Mouse (Mus musculus): ENCODE measurements around the gene Smad3. TPM values are rescaled to one million over a fixed set of nuclear protein-coding genes. Genes with fewer than 3 reads are reported as not detected.
A peak's percentile ranks its signal among the peaks of the same experiment; 100 is the strongest.

Smad3 gene
- polyA plus RNA-seq, 1 experiment from 2014 or later: 21.7 TPM

- H3K4me1 ChIP-seq: peaks cover 36% of the 10 kb centered on the region
- no peaks in the 10 kb centered on the region for H3K9me3 ChIP-seq (replicated peaks)
- no peak overlapping the region for H3K4me3 ChIP-seq
- WGBS: 79% methylated on average over 8 of the region's 8 CpGs
- H3K36me3 ChIP-seq: peaks cover 35% of the 10 kb centered on the region
- H3K27me3 ChIP-seq (ENCODE audit: low read depth, poor library complexity, severe bottlenecking): no peaks in the 10 kb centered on the region
- no peak overlapping the region for H3K27ac ChIP-seq (replicated peaks)
- DNase-seq (ENCODE audit: low spot score): no peak
Observed at GRCm38 (mm10) chr9:63672797-63673493, 84.8 kb downstream of the Smad3 start.

DNA sequence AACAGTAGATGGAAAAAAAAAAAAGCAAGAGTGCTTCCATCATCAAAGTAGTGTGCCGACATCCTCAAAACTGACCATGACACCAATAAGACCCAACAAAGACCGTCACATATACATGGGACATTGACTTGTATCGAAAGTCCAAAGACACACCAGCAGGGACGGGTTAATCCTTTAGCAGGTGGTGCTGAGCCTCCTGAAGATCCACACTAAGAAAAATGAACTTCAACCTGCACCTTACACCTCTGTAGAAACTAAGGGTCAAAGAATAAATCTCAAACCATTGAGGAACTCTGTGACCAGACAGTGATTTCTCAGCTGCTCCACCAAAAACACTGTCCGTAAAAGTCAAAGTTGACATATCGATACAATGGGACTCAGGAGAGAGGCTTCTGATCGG, 88.0 kb downstream of the Smad3 start:
- no peak for DNase-seq (ENCODE audit: low spot score)
- H3K36me3 ChIP-seq: peaks cover 63% of the 10 kb centered on the region

DNA sequence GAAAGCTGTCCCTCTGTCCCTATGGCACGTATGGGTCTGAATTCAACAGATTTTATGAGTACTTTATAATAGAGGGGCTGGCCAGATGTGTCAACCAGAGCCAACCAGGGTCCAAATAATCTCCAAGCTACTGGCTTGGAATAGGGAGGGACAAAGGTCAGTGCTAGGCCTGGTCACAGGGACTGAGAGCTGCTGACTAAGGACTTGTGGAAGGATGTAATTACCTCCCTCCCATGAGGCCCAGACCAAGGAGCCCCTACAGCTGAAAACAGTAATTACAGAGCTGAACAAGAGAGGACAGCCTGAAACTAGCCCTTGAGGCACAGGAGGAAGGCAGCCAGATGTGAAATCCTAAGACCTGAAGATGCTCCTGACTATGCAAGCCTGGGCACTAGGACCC, 89.2 kb downstream of the Smad3 start:
- Histone ChIP-seq H3K27ac (replicated peaks) (peak overlapping the region; percentile 10; the same call in 1 of the 2 replicates), H3K27me3 (ENCODE audit: low read depth, poor library complexity, severe bottlenecking) (no peaks in the 10 kb centered on the region), H3K4me1 (peaks cover 72% of the 10 kb centered on the region), H3K36me3 (peaks cover 63% of the 10 kb centered on the region), H3K4me3 (no peak overlapping the region), H3K9me3 (replicated peaks) (no peaks in the 10 kb centered on the region)
- WGBS: 84% methylated on average over 1 of the region's 1 CpGs
- DNase-seq (ENCODE audit: low spot score): no peak

More for the DNA sequence above, 88.0 kb downstream of the Smad3 start:
- no peak overlapping the region for H3K4me3 ChIP-seq
- no peaks in the 10 kb centered on the region for H3K27me3 ChIP-seq (ENCODE audit: low read depth, poor library complexity, severe bottlenecking)
- H3K9me3 ChIP-seq (replicated peaks): no peaks in the 10 kb centered on the region
- 96% methylated on average over 7 of the region's 7 CpGs for WGBS
- H3K27ac ChIP-seq (replicated peaks): no peak overlapping the region
- peaks cover 64% of the 10 kb centered on the region for H3K4me1 ChIP-seq

- WGBS: 90% methylated on average over 8 of the region's 8 CpGs
- no peak for DNase-seq (ENCODE audit: low spot score)
- Histone ChIP-seq H3K27me3 (ENCODE audit: low read depth, poor library complexity, severe bottlenecking) (no peaks in the 10 kb centered on the region), H3K4me1 (peaks cover 67% of the 10 kb centered on the region), H3K9me3 (replicated peaks) (no peaks in the 10 kb centered on the region), H3K4me3 (no peak overlapping the region), H3K36me3 (peaks cover 71% of the 10 kb centered on the region), H3K27ac (replicated peaks) (peak overlapping the region; percentile 0; the same call in 1 of the 2 replicates)
Observed at GRCm38 (mm10) chr9:63667373-63667724, 90.4 kb downstream of the Smad3 start.

DNA sequence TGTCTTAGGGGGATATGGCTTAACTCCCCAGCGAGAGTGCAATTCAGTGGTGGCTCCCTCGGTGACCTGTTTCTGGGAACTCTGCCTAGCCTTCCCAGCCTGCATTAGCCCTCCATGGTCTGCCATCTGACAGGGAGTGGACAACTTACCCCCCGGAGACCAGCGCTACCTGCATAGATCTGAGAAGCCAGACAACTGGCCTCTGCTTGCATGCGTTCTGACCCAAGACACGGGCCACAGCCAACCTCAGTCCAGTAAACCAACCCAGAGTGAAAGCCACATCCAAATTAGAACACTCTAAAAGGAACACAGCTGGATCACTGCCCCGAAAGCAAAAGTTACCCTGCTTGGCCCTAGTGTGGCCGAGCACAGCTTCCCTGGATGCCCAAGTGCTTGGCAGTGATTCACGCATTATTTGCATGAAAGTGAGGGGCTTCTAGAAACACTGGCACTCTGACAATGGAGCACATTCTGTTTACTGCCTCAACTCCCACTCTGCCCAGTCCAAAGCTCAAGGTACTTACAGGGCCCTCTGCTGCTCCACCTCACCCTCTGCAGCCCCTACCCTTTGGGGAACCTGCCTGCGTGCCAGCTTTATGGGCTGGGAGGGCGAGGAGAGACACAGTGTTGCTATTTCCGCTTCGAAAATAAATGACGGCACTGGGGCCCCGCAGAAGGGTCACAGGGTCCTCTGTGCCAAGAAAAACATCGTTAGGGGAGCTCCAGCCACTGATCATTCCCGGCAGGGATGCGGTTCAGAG, 91.0 kb downstream of the Smad3 start:
- H3K9me3 ChIP-seq (replicated peaks): no peaks in the 10 kb centered on the region
- H3K4me1 ChIP-seq: peaks cover 64% of the 10 kb centered on the region
- no peak overlapping the region for H3K4me3 ChIP-seq
- H3K27me3 ChIP-seq (ENCODE audit: low read depth, poor library complexity, severe bottlenecking): no peaks in the 10 kb centered on the region
- 81% methylated on average over 18 of the region's 18 CpGs for WGBS
- peak overlapping the region; percentile 0 for H3K27ac ChIP-seq (replicated peaks)
- H3K36me3 ChIP-seq: peaks cover 76% of the 10 kb centered on the region
- no peak for DNase-seq (ENCODE audit: low spot score)

- peak; percentile 34 for DNase-seq (ENCODE audit: low spot score)
- Histone ChIP-seq H3K27ac (replicated peaks) (peak overlapping the region; percentile 79), H3K27me3 (ENCODE audit: low read depth, poor library complexity, severe bottlenecking) (no peaks in the 10 kb centered on the region), H3K36me3 (peaks cover 80% of the 10 kb centered on the region), H3K4me3 (no peak overlapping the region), H3K4me1 (peaks cover 64% of the 10 kb centered on the region), H3K9me3 (replicated peaks) (no peaks in the 10 kb centered on the region)
- 55% methylated on average over 13 of the region's 13 CpGs for WGBS
Observed at GRCm38 (mm10) chr9:63664792-63665646, 92.8 kb downstream of the Smad3 start.

GRCm38 (mm10) chr9:63664300-63664745, 93.5 kb downstream of the Smad3 start:
- peak overlapping the region; percentile 79; the same call in 1 of the 2 replicates for H3K27ac ChIP-seq (replicated peaks)
- 82% methylated on average over 2 of the region's 2 CpGs for WGBS
- H3K4me1 ChIP-seq: peaks cover 61% of the 10 kb centered on the region
- H3K9me3 ChIP-seq (replicated peaks): no peaks in the 10 kb centered on the region
- H3K36me3 ChIP-seq: peaks cover 87% of the 10 kb centered on the region
- DNase-seq (ENCODE audit: low spot score): no peak
- no peak overlapping the region for H3K4me3 ChIP-seq
- H3K27me3 ChIP-seq (ENCODE audit: low read depth, poor library complexity, severe bottlenecking): no peaks in the 10 kb centered on the region

DNA sequence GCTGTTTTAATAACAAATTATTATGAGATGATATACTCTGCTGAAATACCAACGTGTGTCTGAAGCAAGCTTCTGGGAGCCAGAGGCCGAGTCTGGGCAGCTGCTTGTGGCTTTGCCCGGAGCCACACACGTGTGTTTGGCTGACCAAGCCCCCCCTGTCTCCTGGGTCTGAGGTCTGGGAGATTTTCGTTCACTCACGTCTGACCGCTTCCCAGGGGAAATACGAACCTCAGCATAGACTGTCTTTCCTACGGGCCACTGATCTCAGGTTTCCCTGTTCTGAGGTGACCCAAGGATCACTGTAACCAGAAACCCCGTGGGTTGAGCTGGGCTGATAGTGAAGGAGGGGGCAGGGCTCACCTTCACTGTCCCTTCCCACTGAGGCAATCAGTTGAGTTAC, 94.6 kb downstream of the Smad3 start:
- H3K36me3 ChIP-seq: peaks cover 98% of the 10 kb centered on the region
- no peak overlapping the region for H3K4me3 ChIP-seq
- H3K27ac ChIP-seq (replicated peaks): no peak overlapping the region
- H3K9me3 ChIP-seq (replicated peaks): no peaks in the 10 kb centered on the region
- H3K27me3 ChIP-seq (ENCODE audit: low read depth, poor library complexity, severe bottlenecking): no peaks in the 10 kb centered on the region
- no peak for DNase-seq (ENCODE audit: low spot score)
- WGBS: 77% methylated on average over 10 of the region's 10 CpGs
- H3K4me1 ChIP-seq: peaks cover 50% of the 10 kb centered on the region

GRCm38 (mm10) chr9:63662759-63663158, 95.0 kb downstream of the Smad3 start:
- H3K4me1 ChIP-seq: peaks cover 45% of the 10 kb centered on the region
- no peak overlapping the region for H3K4me3 ChIP-seq
- no peaks in the 10 kb centered on the region for H3K9me3 ChIP-seq (replicated peaks)
- DNase-seq (ENCODE audit: low spot score): no peak
- H3K27ac ChIP-seq (replicated peaks): no peak overlapping the region
- no peaks in the 10 kb centered on the region for H3K27me3 ChIP-seq (ENCODE audit: low read depth, poor library complexity, severe bottlenecking)
- 86% methylated on average over 7 of the region's 7 CpGs for WGBS
- peaks cover 99% of the 10 kb centered on the region for H3K36me3 ChIP-seq

DNA sequence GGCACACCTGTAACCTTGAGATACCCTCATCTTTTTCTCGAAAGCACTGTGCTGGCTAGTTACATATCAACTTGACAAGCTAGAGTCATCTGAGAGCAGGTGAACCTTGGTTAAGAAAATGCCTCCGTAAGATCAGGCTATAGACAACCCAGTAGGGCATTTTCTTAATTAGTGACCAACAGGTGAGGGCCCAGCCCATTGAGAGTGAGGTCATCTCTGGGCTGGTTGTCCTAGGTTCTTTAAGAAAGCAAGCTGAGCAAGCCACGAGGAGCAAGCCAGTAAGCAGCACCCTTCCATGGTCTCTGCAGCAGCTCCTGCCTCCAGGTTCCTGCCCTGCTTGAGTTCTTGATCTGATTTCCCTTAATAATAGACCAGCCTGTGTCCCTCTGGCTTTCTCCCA, 97.1 kb downstream of the Smad3 start:
- peaks cover 25% of the 10 kb centered on the region for H3K4me1 ChIP-seq
- H3K27me3 ChIP-seq (ENCODE audit: low read depth, poor library complexity, severe bottlenecking): no peaks in the 10 kb centered on the region
- 91% methylated on average over 3 of the region's 3 CpGs for WGBS
- H3K27ac ChIP-seq (replicated peaks): no peak overlapping the region
- DNase-seq (ENCODE audit: low spot score): no peak
- H3K9me3 ChIP-seq (replicated peaks): no peaks in the 10 kb centered on the region
- no peak overlapping the region for H3K4me3 ChIP-seq
- H3K36me3 ChIP-seq: peaks cover 95% of the 10 kb centered on the region

GRCm38 (mm10) chr9:63660061-63660460, 97.7 kb downstream of the Smad3 start:
- no peak for DNase-seq (ENCODE audit: low spot score)
- H3K4me3 ChIP-seq: no peak overlapping the region
- H3K9me3 ChIP-seq (replicated peaks): no peaks in the 10 kb centered on the region
- no peak overlapping the region for H3K27ac ChIP-seq (replicated peaks)
- peaks cover 95% of the 10 kb centered on the region for H3K36me3 ChIP-seq
- 92% methylated on average over 4 of the region's 4 CpGs for WGBS
- peaks cover 23% of the 10 kb centered on the region for H3K4me1 ChIP-seq
- H3K27me3 ChIP-seq (ENCODE audit: low read depth, poor library complexity, severe bottlenecking): no peaks in the 10 kb centered on the region

DNA sequence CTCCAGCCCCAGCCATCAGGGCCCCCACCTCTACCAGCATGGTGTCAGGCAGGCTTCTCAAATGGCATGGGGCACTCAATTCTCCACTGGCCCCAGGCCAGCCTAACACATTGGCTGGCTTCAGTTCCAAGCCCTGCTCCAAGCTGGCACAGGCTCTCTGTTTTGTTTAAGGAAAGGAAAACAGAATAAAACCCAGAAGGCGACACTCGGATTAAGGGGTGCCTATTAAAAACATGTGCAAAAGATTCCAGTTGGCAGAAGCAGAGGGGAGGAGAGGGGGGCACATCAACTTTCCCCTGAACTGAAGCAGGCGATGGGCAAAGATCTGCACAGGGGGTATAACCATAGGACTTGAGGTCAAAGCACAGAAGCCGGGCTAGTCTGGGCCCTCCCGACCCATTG, 98.8 kb downstream of the Smad3 start:
- no peaks in the 10 kb centered on the region for H3K9me3 ChIP-seq (replicated peaks)
- H3K27me3 ChIP-seq (ENCODE audit: low read depth, poor library complexity, severe bottlenecking): no peaks in the 10 kb centered on the region
- H3K4me1 ChIP-seq: peaks cover 23% of the 10 kb centered on the region
- no peak for DNase-seq (ENCODE audit: low spot score)
- peaks cover 97% of the 10 kb centered on the region for H3K36me3 ChIP-seq
- H3K4me3 ChIP-seq: no peak overlapping the region
- WGBS: 83% methylated on average over 5 of the region's 5 CpGs
- no peak overlapping the region for H3K27ac ChIP-seq (replicated peaks)
